Mouse (Mus musculus): ENCODE results near the gene 2210408I21Rik. TPM values are rescaled to one million over a fixed set of nuclear protein-coding genes. Genes with fewer than 3 reads are reported as not detected.

Gene 2210408I21Rik
- polyA plus RNA-seq, 1 experiment from 2014 or later: 1.8 TPM

GRCm38 (mm10) chr13:77192201-77192600 is 56.9 kb downstream of the 2210408I21Rik start:
- Histone ChIP-seq H3K27ac (replicated peaks) (no peak overlapping the region), H3K9ac (no peak overlapping the region), H3K4me3 (replicated peaks) (no peak overlapping the region), H3K4me1 (replicated peaks) (no peaks in the 10 kb centered on the region), H3K27me3 (no peaks in the 10 kb centered on the region), H3K9me3 (replicated peaks) (no peaks in the 10 kb centered on the region), H3K36me3 (replicated peaks) (no peaks in the 10 kb centered on the region), H3K4me2 (no peak overlapping the region)
- WGBS (ENCODE audit: insufficient replicate concordance): 78% methylated on average over 2 of the region's 2 CpGs
- no peak for ATAC-seq (ENCODE audit: insufficient read depth)

- Histone ChIP-seq H3K9ac (no peak overlapping the region), H3K36me3 (replicated peaks) (no peaks in the 10 kb centered on the region), H3K27ac (replicated peaks) (no peak overlapping the region), H3K4me3 (replicated peaks) (no peak overlapping the region), H3K9me3 (replicated peaks) (no peaks in the 10 kb centered on the region), H3K27me3 (no peaks in the 10 kb centered on the region), H3K4me1 (replicated peaks) (no peaks in the 10 kb centered on the region), H3K4me2 (no peak overlapping the region)
- no peak for ATAC-seq (ENCODE audit: insufficient read depth)
- WGBS (ENCODE audit: insufficient replicate concordance): 69% methylated on average over 7 of the region's 7 CpGs
These were observed 73.6 kb downstream of the 2210408I21Rik start for GRCm38 (mm10) chr13:77208764-77209418.

- Histone ChIP-seq H3K36me3 (replicated peaks) (no peaks in the 10 kb centered on the region), H3K27ac (replicated peaks) (no peak overlapping the region), H3K27me3 (no peaks in the 10 kb centered on the region), H3K4me2 (no peak overlapping the region), H3K4me1 (replicated peaks) (no peaks in the 10 kb centered on the region), H3K9ac (no peak overlapping the region), H3K9me3 (replicated peaks) (no peaks in the 10 kb centered on the region), H3K4me3 (replicated peaks) (no peak overlapping the region)
- ATAC-seq (ENCODE audit: insufficient read depth): no peak
These were observed 77.9 kb downstream of the 2210408I21Rik start for GRCm38 (mm10) chr13:77213196-77213595.

GRCm38 (mm10) chr13:77215460-77215859 is 80.1 kb downstream of the 2210408I21Rik start:
- Histone ChIP-seq H3K4me2 (no peak overlapping the region), H3K36me3 (replicated peaks) (no peaks in the 10 kb centered on the region), H3K4me1 (replicated peaks) (no peaks in the 10 kb centered on the region), H3K4me3 (replicated peaks) (no peak overlapping the region), H3K27me3 (no peaks in the 10 kb centered on the region), H3K9ac (no peak overlapping the region), H3K9me3 (replicated peaks) (no peaks in the 10 kb centered on the region), H3K27ac (replicated peaks) (no peak overlapping the region)
- no peak for ATAC-seq (ENCODE audit: insufficient read depth)
- WGBS (ENCODE audit: insufficient replicate concordance): 47% methylated on average over 2 of the region's 2 CpGs

- Histone ChIP-seq H3K4me3 (replicated peaks) (no peak overlapping the region), H3K27me3 (no peaks in the 10 kb centered on the region), H3K9me3 (replicated peaks) (no peaks in the 10 kb centered on the region), H3K9ac (no peak overlapping the region), H3K27ac (replicated peaks) (no peak overlapping the region), H3K4me2 (no peak overlapping the region), H3K36me3 (replicated peaks) (no peaks in the 10 kb centered on the region), H3K4me1 (replicated peaks) (no peaks in the 10 kb centered on the region)
- 66% methylated on average over 4 of the region's 4 CpGs for WGBS (ENCODE audit: insufficient replicate concordance)
- ATAC-seq (ENCODE audit: insufficient read depth): no peak
These were observed 82.4 kb downstream of the 2210408I21Rik start for GRCm38 (mm10) chr13:77217672-77218280.

- Histone ChIP-seq H3K4me1 (replicated peaks) (no peaks in the 10 kb centered on the region), H3K27me3 (no peaks in the 10 kb centered on the region), H3K9me3 (replicated peaks) (no peaks in the 10 kb centered on the region), H3K4me2 (no peak overlapping the region), H3K36me3 (replicated peaks) (no peaks in the 10 kb centered on the region), H3K4me3 (replicated peaks) (no peak overlapping the region), H3K9ac (no peak overlapping the region), H3K27ac (replicated peaks) (no peak overlapping the region)
- ATAC-seq (ENCODE audit: insufficient read depth): no peak
- WGBS (ENCODE audit: insufficient replicate concordance): 42% methylated on average over 2 of the region's 2 CpGs
These were observed 85.7 kb downstream of the 2210408I21Rik start for GRCm38 (mm10) chr13:77221072-77221471.

GRCm38 (mm10) chr13:77256541-77256940 is 121.2 kb downstream of the 2210408I21Rik start:
- H3K9ac ChIP-seq: no peak overlapping the region
- H3K36me3 ChIP-seq (replicated peaks): no peaks in the 10 kb centered on the region
- no peaks in the 10 kb centered on the region for H3K4me1 ChIP-seq (replicated peaks)
- no peak for ATAC-seq (ENCODE audit: insufficient read depth)
- H3K27me3 ChIP-seq: no peaks in the 10 kb centered on the region
- no peak overlapping the region for H3K4me3 ChIP-seq (replicated peaks)
- 68% methylated on average over 6 of the region's 6 CpGs for WGBS (ENCODE audit: insufficient replicate concordance)
- H3K9me3 ChIP-seq (replicated peaks): no peaks in the 10 kb centered on the region
- no peak overlapping the region for H3K4me2 ChIP-seq
- H3K27ac ChIP-seq (replicated peaks): no peak overlapping the region

- H3K9me3 ChIP-seq (replicated peaks): no peaks in the 10 kb centered on the region
- H3K4me1 ChIP-seq (replicated peaks): no peaks in the 10 kb centered on the region
- H3K27me3 ChIP-seq: no peaks in the 10 kb centered on the region
- no peak for ATAC-seq (ENCODE audit: insufficient read depth)
- no peak overlapping the region for H3K4me3 ChIP-seq (replicated peaks)
- no peaks in the 10 kb centered on the region for H3K36me3 ChIP-seq (replicated peaks)
- H3K27ac ChIP-seq (replicated peaks): no peak overlapping the region
- WGBS (ENCODE audit: insufficient replicate concordance): 51% methylated on average over 3 of the region's 3 CpGs
- no peak overlapping the region for H3K4me2 ChIP-seq
- H3K9ac ChIP-seq: no peak overlapping the region
These were observed 127.5 kb downstream of the 2210408I21Rik start for GRCm38 (mm10) chr13:77262715-77263338.

GRCm38 (mm10) chr13:77263400-77264179 is 128.2 kb downstream of the 2210408I21Rik start:
- WGBS (ENCODE audit: insufficient replicate concordance): 73% methylated on average over 7 of the region's 7 CpGs
- H3K27ac ChIP-seq (replicated peaks): no peak overlapping the region

GRCm38 (mm10) chr13:77264481-77264880 is 129.1 kb downstream of the 2210408I21Rik start:
- WGBS (ENCODE audit: insufficient replicate concordance): 55% methylated on average over 1 of the region's 1 CpGs
- no peak overlapping the region for H3K4me3 ChIP-seq (replicated peaks)
- H3K36me3 ChIP-seq (replicated peaks): no peaks in the 10 kb centered on the region
- no peak overlapping the region for H3K27ac ChIP-seq (replicated peaks)
- H3K9ac ChIP-seq: no peak overlapping the region
- H3K9me3 ChIP-seq (replicated peaks): no peaks in the 10 kb centered on the region
- H3K27me3 ChIP-seq: no peaks in the 10 kb centered on the region
- no peaks in the 10 kb centered on the region for H3K4me1 ChIP-seq (replicated peaks)
- no peak for ATAC-seq (ENCODE audit: insufficient read depth)
- no peak overlapping the region for H3K4me2 ChIP-seq

More at GRCm38 (mm10) chr13:77263400-77264179, 128.2 kb downstream of the 2210408I21Rik start:
- Histone ChIP-seq H3K27me3 (no peaks in the 10 kb centered on the region), H3K9ac (no peak overlapping the region), H3K4me3 (replicated peaks) (no peak overlapping the region), H3K4me1 (replicated peaks) (no peaks in the 10 kb centered on the region), H3K36me3 (replicated peaks) (no peaks in the 10 kb centered on the region), H3K9me3 (replicated peaks) (no peaks in the 10 kb centered on the region), H3K4me2 (no peak overlapping the region)
- no peak for ATAC-seq (ENCODE audit: insufficient read depth)

- Histone ChIP-seq H3K27ac (replicated peaks) (no peak overlapping the region), H3K36me3 (replicated peaks) (no peaks in the 10 kb centered on the region), H3K4me3 (replicated peaks) (no peak overlapping the region), H3K4me2 (no peak overlapping the region), H3K9ac (no peak overlapping the region), H3K9me3 (replicated peaks) (no peaks in the 10 kb centered on the region), H3K27me3 (no peaks in the 10 kb centered on the region), H3K4me1 (replicated peaks) (no peaks in the 10 kb centered on the region)
- 39% methylated on average over 3 of the region's 3 CpGs for WGBS (ENCODE audit: insufficient replicate concordance)
- no peak for ATAC-seq (ENCODE audit: insufficient read depth)
These were observed 139.9 kb downstream of the 2210408I21Rik start for GRCm38 (mm10) chr13:77275172-77275747.
